Mouse (Mus musculus) midbrain, embryonic 12.5 days (tissue): Measurements from ENCODE around the gene Abcc12. TPM values are rescaled to one million over a fixed set of nuclear protein-coding genes. Genes with fewer than 3 reads are reported as not detected.

Source experiments
- ATAC-seq: fragments of 200-750 bp; cut with Nextera tagmentation; 2 replicates; pipeline ENCODE4 v1.8.0; 2017; ENCODE audit warnings: low read depth, moderate TSS enrichment, moderate library complexity; ENCODE audit not compliant: low FRiP score
- H3K27ac ChIP-seq: fragments of 300-500 bp; sonication (generic); replicated peaks from 2 replicates; pipeline ENCODE4 v1.5.1; 2016; ENCODE audit warnings: mild to moderate bottlenecking
- H3K27me3 ChIP-seq: fragments of 300-500 bp; sonication (generic); 2 replicates; pipeline ENCODE4 v1.6.1; 2016; ENCODE audit warnings: mild to moderate bottlenecking
- H3K36me3 ChIP-seq: fragments of 300-500 bp; sonication (generic); 2 replicates; pipeline ENCODE4 v1.6.1; 2016
- H3K4me1 ChIP-seq: fragments of 300-500 bp; sonication (generic); 2 replicates; pipeline ENCODE4 v1.6.1; 2016
- H3K4me2 ChIP-seq: fragments of 300-500 bp; sonication (generic); replicated peaks from 2 replicates; pipeline ENCODE4 v1.6.1; 2016; ENCODE audit warnings: mild to moderate bottlenecking, moderate library complexity
- H3K4me3 ChIP-seq: fragments of 300-500 bp; sonication (generic); 2 replicates; pipeline ENCODE4 v1.5.1; 2016; ENCODE audit warnings: mild to moderate bottlenecking
- H3K9ac ChIP-seq: fragments of 300-500 bp; sonication (generic); replicated peaks from 2 replicates; pipeline ENCODE4 v1.6.1; 2016; ENCODE audit warnings: mild to moderate bottlenecking, moderate library complexity
- H3K9me3 ChIP-seq: fragments of 300-500 bp; sonication (generic); 2 replicates; pipeline ENCODE4 v1.6.1; 2016; ENCODE audit warnings: mild to moderate bottlenecking
- WGBS: fragments of 180-500 bp; shearing (Covaris S2); methylation state at CpG from one replicate; pipeline ENCODE4 v1.1.7; 2016; 5-methylcytosine and 5-hydroxymethylcytosine counted together
- polyA plus RNA-seq: library from polyadenylated mRNA; unstranded; fragments of >200 nt; fragmentation: Nextera tagmentation; extraction: Ambion mirVana; gene quantifications from 2 replicates; pipeline ENCODE4 v1.2.1, GENCODE M21; 2016

Gene Abcc12
- polyA plus RNA-seq, 1 experiment from 2014 or later: 0.06 TPM

- H3K9ac ChIP-seq: no peak overlapping the region
- WGBS: 91% methylated on average over 9 of the region's 9 CpGs
- H3K27ac ChIP-seq: no peak overlapping the region
- peaks cover 8% of the 10 kb centered on the region for H3K4me1 ChIP-seq
- no peaks in the 10 kb centered on the region for H3K9me3 ChIP-seq
- H3K4me3 ChIP-seq: no peak overlapping the region
- no peak for ATAC-seq
- H3K27me3 ChIP-seq: no peaks in the 10 kb centered on the region
- no peak overlapping the region for H3K4me2 ChIP-seq
- no peaks in the 10 kb centered on the region for H3K36me3 ChIP-seq
These were observed 16.8 kb downstream of the Abcc12 start for GRCm38 (mm10) chr8:86563674-86564073.

GRCm38 (mm10) chr8:86561737-86562136 is 18.7 kb downstream of the Abcc12 start:
- H3K9ac ChIP-seq: no peak overlapping the region
- no peaks in the 10 kb centered on the region for H3K36me3 ChIP-seq
- no peaks in the 10 kb centered on the region for H3K27me3 ChIP-seq
- no peak for ATAC-seq
- 25% methylated on average over 1 of the region's 1 CpGs for WGBS
- no peak overlapping the region for H3K4me2 ChIP-seq
- peaks cover 8% of the 10 kb centered on the region for H3K4me1 ChIP-seq
- no peaks in the 10 kb centered on the region for H3K9me3 ChIP-seq
- no peak overlapping the region for H3K27ac ChIP-seq
- no peak overlapping the region for H3K4me3 ChIP-seq

- Histone ChIP-seq H3K27ac (no peak overlapping the region), H3K4me3 (no peak overlapping the region), H3K9ac (no peak overlapping the region), H3K27me3 (no peaks in the 10 kb centered on the region), H3K4me2 (no peak overlapping the region), H3K36me3 (no peaks in the 10 kb centered on the region), H3K9me3 (no peaks in the 10 kb centered on the region), H3K4me1 (peaks cover 8% of the 10 kb centered on the region)
- ATAC-seq: no peak
- 93% methylated on average over 10 of the region's 10 CpGs for WGBS
These were observed 19.8 kb downstream of the Abcc12 start for GRCm38 (mm10) chr8:86560688-86561065.

GRCm38 (mm10) chr8:86559947-86560687 is 20.4 kb downstream of the Abcc12 start:
- Histone ChIP-seq H3K9me3 (no peaks in the 10 kb centered on the region), H3K4me1 (peaks cover 8% of the 10 kb centered on the region), H3K4me2 (no peak overlapping the region), H3K27me3 (no peaks in the 10 kb centered on the region), H3K4me3 (no peak overlapping the region), H3K9ac (no peak overlapping the region), H3K27ac (no peak overlapping the region), H3K36me3 (no peaks in the 10 kb centered on the region)
- 89% methylated on average over 15 of the region's 15 CpGs for WGBS
- ATAC-seq: no peak

- Histone ChIP-seq H3K36me3 (no peaks in the 10 kb centered on the region), H3K4me2 (no peak overlapping the region), H3K27ac (no peak overlapping the region), H3K9me3 (no peaks in the 10 kb centered on the region), H3K9ac (no peak overlapping the region), H3K27me3 (no peaks in the 10 kb centered on the region), H3K4me3 (no peak overlapping the region), H3K4me1 (peaks cover 8% of the 10 kb centered on the region)
- WGBS: 81% methylated on average over 15 of the region's 15 CpGs
- no peak for ATAC-seq
These were observed 23.1 kb downstream of the Abcc12 start for GRCm38 (mm10) chr8:86557186-86558045.

- Histone ChIP-seq H3K27me3 (no peaks in the 10 kb centered on the region), H3K9me3 (no peaks in the 10 kb centered on the region), H3K36me3 (no peaks in the 10 kb centered on the region), H3K27ac (no peak overlapping the region), H3K4me1 (no peaks in the 10 kb centered on the region), H3K9ac (no peak overlapping the region), H3K4me3 (no peak overlapping the region), H3K4me2 (no peak overlapping the region)
- 82% methylated on average over 2 of the region's 2 CpGs for WGBS
- no peak for ATAC-seq
These were observed 24.9 kb downstream of the Abcc12 start for GRCm38 (mm10) chr8:86555564-86555963.

- Histone ChIP-seq H3K9ac (no peak overlapping the region), H3K4me2 (no peak overlapping the region), H3K9me3 (no peaks in the 10 kb centered on the region), H3K27ac (no peak overlapping the region), H3K4me1 (no peaks in the 10 kb centered on the region), H3K36me3 (no peaks in the 10 kb centered on the region), H3K4me3 (no peak overlapping the region), H3K27me3 (no peaks in the 10 kb centered on the region)
- ATAC-seq: no peak
- WGBS: 89% methylated on average over 12 of the region's 12 CpGs
These were observed 26.1 kb downstream of the Abcc12 start for GRCm38 (mm10) chr8:86554220-86554891.

- no peak for ATAC-seq
- WGBS: 89% methylated on average over 10 of the region's 10 CpGs
These were observed 30.0 kb downstream of the Abcc12 start for GRCm38 (mm10) chr8:86550516-86550915.

GRCm38 (mm10) chr8:86546001-86546400 is 34.5 kb downstream of the Abcc12 start:
- H3K27me3 ChIP-seq: no peaks in the 10 kb centered on the region
- H3K4me2 ChIP-seq: no peak overlapping the region
- 89% methylated on average over 1 of the region's 1 CpGs for WGBS
- H3K4me3 ChIP-seq: no peak overlapping the region
- H3K9me3 ChIP-seq: no peaks in the 10 kb centered on the region
- H3K27ac ChIP-seq: no peak overlapping the region
- no peaks in the 10 kb centered on the region for H3K4me1 ChIP-seq
- H3K9ac ChIP-seq: no peak overlapping the region
- no peak for ATAC-seq
- H3K36me3 ChIP-seq: no peaks in the 10 kb centered on the region

More at GRCm38 (mm10) chr8:86550516-86550915, 30.0 kb downstream of the Abcc12 start:
- H3K27ac ChIP-seq: no peak overlapping the region
- no peak overlapping the region for H3K4me2 ChIP-seq
- no peaks in the 10 kb centered on the region for H3K36me3 ChIP-seq
- H3K27me3 ChIP-seq: no peaks in the 10 kb centered on the region
- H3K9ac ChIP-seq: no peak overlapping the region
- H3K9me3 ChIP-seq: no peaks in the 10 kb centered on the region
- H3K4me1 ChIP-seq: no peaks in the 10 kb centered on the region
- H3K4me3 ChIP-seq: no peak overlapping the region

GRCm38 (mm10) chr8:86540906-86541305 is 39.6 kb downstream of the Abcc12 start:
- Histone ChIP-seq H3K27ac (no peak overlapping the region), H3K9ac (no peak overlapping the region), H3K4me3 (no peak overlapping the region), H3K4me2 (no peak overlapping the region), H3K36me3 (no peaks in the 10 kb centered on the region), H3K4me1 (peaks cover 5% of the 10 kb centered on the region), H3K27me3 (no peaks in the 10 kb centered on the region), H3K9me3 (no peaks in the 10 kb centered on the region)
- ATAC-seq: no peak
- 94% methylated on average over 6 of the region's 6 CpGs for WGBS

GRCm38 (mm10) chr8:86540376-86540775 is 40.1 kb downstream of the Abcc12 start:
- ATAC-seq: no peak
- 98% methylated on average over 2 of the region's 2 CpGs for WGBS
- Histone ChIP-seq H3K27me3 (no peaks in the 10 kb centered on the region), H3K4me2 (no peak overlapping the region), H3K4me1 (peaks cover 10% of the 10 kb centered on the region), H3K36me3 (no peaks in the 10 kb centered on the region), H3K9me3 (no peaks in the 10 kb centered on the region), H3K9ac (no peak overlapping the region), H3K27ac (no peak overlapping the region), H3K4me3 (no peak overlapping the region)

GRCm38 (mm10) chr8:86536663-86536987 is 43.9 kb downstream of the Abcc12 start:
- no peak overlapping the region for H3K9ac ChIP-seq
- H3K4me2 ChIP-seq: no peak overlapping the region
- H3K4me3 ChIP-seq: no peak overlapping the region
- no peaks in the 10 kb centered on the region for H3K36me3 ChIP-seq
- no peaks in the 10 kb centered on the region for H3K27me3 ChIP-seq
- WGBS: 85% methylated on average over 3 of the region's 3 CpGs
- no peak overlapping the region for H3K27ac ChIP-seq
- no peaks in the 10 kb centered on the region for H3K9me3 ChIP-seq
- peaks cover 18% of the 10 kb centered on the region for H3K4me1 ChIP-seq
- ATAC-seq: no peak
